Mouse (Mus musculus) liver, postnatal 0 days (tissue): Measurements from ENCODE around the gene Rtp3. TPM values are rescaled to one million over a fixed set of nuclear protein-coding genes. Genes with fewer than 3 reads are reported as not detected.

Experiments
- ATAC-seq: fragments of 200-750 bp; cut with Nextera tagmentation; 2 replicates; pipeline ENCODE4 v1.8.0; 2017; ENCODE audit warnings: mild to moderate bottlenecking, moderate library complexity
- DNase-seq: peaks from one replicate; pipeline ENCODE4 v3.0.0-alpha.2; 2016
- H3K27ac ChIP-seq: fragments of 300-500 bp; sonication (generic); 2 replicates; pipeline ENCODE4 v1.5.1; 2014; ENCODE audit warnings: antibody characterized with exemption, moderate library complexity, mild to moderate bottlenecking, low read depth
- H3K27me3 ChIP-seq: fragments of 300-500 bp; sonication (generic); 2 replicates; pipeline ENCODE4 v1.6.1; 2014; ENCODE audit warnings: low read length, control low read depth, mixed read lengths; ENCODE audit not compliant: insufficient read depth
- H3K36me3 ChIP-seq: fragments of 300-500 bp; sonication (generic); replicated peaks from 2 replicates; pipeline ENCODE4 v1.6.1; 2014; ENCODE audit warnings: mild to moderate bottlenecking, control low read depth, low read length, moderate library complexity, mixed read lengths; ENCODE audit not compliant: insufficient read depth
- H3K4me1 ChIP-seq: fragments of 300-500 bp; sonication (generic); 2 replicates; pipeline ENCODE4 v1.6.1; 2014; ENCODE audit warnings: antibody characterized with exemption, mild to moderate bottlenecking, control low read depth; ENCODE audit not compliant: insufficient read depth
- H3K4me2 ChIP-seq: fragments of 300-500 bp; sonication (generic); 2 replicates; pipeline ENCODE4 v1.6.1; 2014; ENCODE audit warnings: low read depth, mild to moderate bottlenecking, low read length, moderate library complexity, mixed read lengths
- H3K4me3 ChIP-seq: fragments of 300-500 bp; sonication (generic); 2 replicates; pipeline ENCODE4 v1.5.1; 2014; ENCODE audit warnings: low read depth, low read length
- H3K9ac ChIP-seq: fragments of 300-500 bp; sonication (generic); replicated peaks from 2 replicates; pipeline ENCODE4 v1.6.1; 2014; ENCODE audit warnings: mild to moderate bottlenecking, moderate library complexity
- H3K9me3 ChIP-seq: fragments of 300-500 bp; sonication (generic); 2 replicates; pipeline ENCODE4 v1.6.1; 2016; ENCODE audit warnings: mild to moderate bottlenecking, control low read depth, low read length, mixed read lengths
- CTCF ChIP-seq: sonication (generic); IDR thresholded peaks from 2 replicates; pipeline ENCODE4 v1.5.1; 2016; ENCODE audit warnings: antibody characterized with exemption, low read depth
- EP300 ChIP-seq: IDR thresholded peaks from 2 replicates; pipeline ENCODE4 v1.6.1; 2016; ENCODE audit warnings: antibody characterized with exemption, low read depth, mild to moderate bottlenecking
- WGBS: fragments of 180-500 bp; shearing (Covaris S2); extraction: QIAGEN DNeasy Blood & Tissue Kit; methylation state at CpG from one replicate; pipeline ENCODE4 v1.1.7; 2014; ENCODE audit not compliant: insufficient replicate concordance; 5-methylcytosine and 5-hydroxymethylcytosine counted together
- polyA plus RNA-seq: library from polyadenylated mRNA; unstranded; fragments of >200 nt; fragmentation: Nextera tagmentation; extraction: Ambion mirVana; gene quantifications from 2 replicates; pipeline ENCODE4 v1.2.1, GENCODE M21; 2015

The Rtp3 gene
- polyA plus RNA-seq, 1 experiment from 2014 or later = 11.6 TPM

DNA sequence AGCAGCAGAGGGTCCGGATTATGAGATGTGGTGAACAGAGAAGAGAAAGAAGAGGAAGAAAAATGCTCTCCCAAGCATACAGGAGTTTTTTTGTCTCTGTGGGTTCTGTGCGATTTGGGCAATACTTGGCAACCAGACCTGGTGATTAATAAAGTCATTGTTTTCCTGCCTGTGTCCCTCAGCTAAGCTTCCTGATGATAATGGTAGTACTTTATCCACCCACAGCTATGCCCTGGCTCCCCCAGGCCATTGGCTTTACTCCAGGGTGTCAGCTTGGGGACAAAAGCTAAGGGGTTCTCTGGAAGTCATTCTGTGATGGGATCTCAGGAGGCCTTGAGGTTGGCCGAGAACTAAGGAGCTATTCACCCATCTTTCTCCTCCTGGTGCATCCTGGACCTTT, 21.7 kb upstream of the Rtp3 start:
- Histone ChIP-seq H3K27me3 (no peaks in the 10 kb centered on the region), H3K27ac (no peak overlapping the region), H3K36me3 (no peaks in the 10 kb centered on the region), H3K9ac (no peak overlapping the region), H3K9me3 (no peaks in the 10 kb centered on the region), H3K4me3 (no peak overlapping the region), H3K4me1 (no peaks in the 10 kb centered on the region), H3K4me2 (no peak overlapping the region)
- no peak for DNase-seq
- TF ChIP-seq CTCF = no peak
- no peak for TF ChIP-seq EP300
- WGBS = 56% methylated on average over 3 of the region's 3 CpGs
- no peak for ATAC-seq

- no peaks in the 10 kb centered on the region for H3K9me3 ChIP-seq
- DNase-seq = no peak
- no peaks in the 10 kb centered on the region for H3K27me3 ChIP-seq
- H3K4me1 ChIP-seq = no peaks in the 10 kb centered on the region
- no peak overlapping the region for H3K9ac ChIP-seq
- 71% methylated on average over 9 of the region's 9 CpGs for WGBS
- no peak overlapping the region for H3K27ac ChIP-seq
- H3K4me2 ChIP-seq = no peak overlapping the region
- no peak overlapping the region for H3K4me3 ChIP-seq
- TF ChIP-seq CTCF (no peak), EP300 (no peak)
- H3K36me3 ChIP-seq = no peaks in the 10 kb centered on the region
- ATAC-seq = no peak
These were observed 21.2 kb upstream of the Rtp3 start for GRCm38 (mm10) chr9:111011550-111011949.

- Histone ChIP-seq H3K36me3 (no peaks in the 10 kb centered on the region), H3K4me1 (no peaks in the 10 kb centered on the region), H3K9ac (no peak overlapping the region), H3K9me3 (no peaks in the 10 kb centered on the region), H3K4me3 (no peak overlapping the region), H3K27me3 (no peaks in the 10 kb centered on the region), H3K27ac (no peak overlapping the region), H3K4me2 (no peak overlapping the region)
- DNase-seq (no peak), ATAC-seq (no peak)
- no peak for TF ChIP-seq EP300
- TF ChIP-seq CTCF = no peak
- WGBS = 62% methylated on average over 3 of the region's 3 CpGs
These were observed 19.4 kb upstream of the Rtp3 start for GRCm38 (mm10) chr9:111009763-111010162.

DNA sequence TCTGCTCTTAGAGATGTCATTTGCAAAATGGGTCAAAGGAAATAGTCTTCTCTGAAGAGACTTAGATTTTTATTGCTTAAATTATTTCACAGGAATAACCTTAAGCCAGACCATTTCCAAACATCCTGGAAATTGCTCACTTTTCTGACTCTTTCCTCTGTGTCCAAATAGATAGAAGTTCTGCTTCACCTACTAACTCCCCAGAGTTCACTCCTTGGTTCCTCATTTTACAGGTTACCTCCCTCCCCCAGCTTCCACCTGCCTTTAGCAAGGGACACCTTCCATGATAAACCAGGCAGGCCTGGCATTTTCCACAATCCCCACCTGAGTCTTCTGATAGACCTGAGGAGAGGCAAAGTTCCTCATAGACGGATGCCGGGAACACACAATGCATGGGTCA, 16.2 kb upstream of the Rtp3 start:
- Histone ChIP-seq H3K27me3 (no peaks in the 10 kb centered on the region), H3K9ac (no peak overlapping the region), H3K4me2 (no peak overlapping the region), H3K27ac (no peak overlapping the region), H3K9me3 (no peaks in the 10 kb centered on the region), H3K36me3 (no peaks in the 10 kb centered on the region), H3K4me1 (0 out of 2 replicates have a peak, but pooled peaks cover 2% of the 10 kb centered on the region), H3K4me3 (no peak overlapping the region)
- no peak for ATAC-seq
- TF ChIP-seq CTCF (no peak), EP300 (no peak)
- DNase-seq = no peak
- WGBS = 77% methylated on average over 2 of the region's 2 CpGs

GRCm38 (mm10) chr9:111003279-111003678, 12.9 kb upstream of the Rtp3 start:
- H3K36me3 ChIP-seq = no peaks in the 10 kb centered on the region
- WGBS = 65% methylated on average over 9 of the region's 9 CpGs
- H3K27ac ChIP-seq = no peak overlapping the region
- no peaks in the 10 kb centered on the region for H3K27me3 ChIP-seq
- peaks cover 6% of the 10 kb centered on the region for H3K4me1 ChIP-seq
- TF ChIP-seq EP300 (no peak), CTCF (no peak)
- DNase-seq (no peak), ATAC-seq (peak; percentile 47)
- H3K4me3 ChIP-seq = no peak overlapping the region
- H3K4me2 ChIP-seq = 0 out of 2 replicates have a peak overlapping the region, but pooled peaks have one; percentile 26
- no peak overlapping the region for H3K9ac ChIP-seq
- H3K9me3 ChIP-seq = no peaks in the 10 kb centered on the region

DNA sequence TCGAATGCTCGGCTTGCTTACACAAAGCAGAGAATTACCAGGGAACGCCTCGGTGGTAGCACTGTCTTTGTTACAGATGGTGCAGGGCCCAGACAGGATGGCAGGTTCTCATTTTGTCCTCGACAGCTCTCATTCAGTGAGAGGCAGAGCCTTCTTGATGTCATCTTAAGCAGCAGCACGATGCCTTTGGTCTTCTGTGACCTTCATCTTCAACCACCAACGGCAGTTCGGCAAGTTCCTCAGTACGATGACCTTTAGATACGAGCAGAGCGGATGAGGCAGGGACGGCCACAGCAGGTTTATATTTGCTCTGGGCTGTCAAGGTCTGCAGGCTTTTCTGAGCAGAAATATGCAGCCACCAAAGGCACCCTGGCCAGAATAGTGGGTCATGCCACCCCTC, 11.2 kb upstream of the Rtp3 start:
- H3K4me1 ChIP-seq = peaks cover 9% of the 10 kb centered on the region
- no peak overlapping the region for H3K9ac ChIP-seq
- TF ChIP-seq CTCF (no peak), EP300 (no peak)
- DNase-seq = no peak
- no peaks in the 10 kb centered on the region for H3K9me3 ChIP-seq
- H3K36me3 ChIP-seq = no peaks in the 10 kb centered on the region
- no peak overlapping the region for H3K4me2 ChIP-seq
- H3K27me3 ChIP-seq = no peaks in the 10 kb centered on the region
- no peak overlapping the region for H3K4me3 ChIP-seq
- ATAC-seq = no peak
- H3K27ac ChIP-seq = no peak overlapping the region
- WGBS = 73% methylated on average over 12 of the region's 12 CpGs

DNA sequence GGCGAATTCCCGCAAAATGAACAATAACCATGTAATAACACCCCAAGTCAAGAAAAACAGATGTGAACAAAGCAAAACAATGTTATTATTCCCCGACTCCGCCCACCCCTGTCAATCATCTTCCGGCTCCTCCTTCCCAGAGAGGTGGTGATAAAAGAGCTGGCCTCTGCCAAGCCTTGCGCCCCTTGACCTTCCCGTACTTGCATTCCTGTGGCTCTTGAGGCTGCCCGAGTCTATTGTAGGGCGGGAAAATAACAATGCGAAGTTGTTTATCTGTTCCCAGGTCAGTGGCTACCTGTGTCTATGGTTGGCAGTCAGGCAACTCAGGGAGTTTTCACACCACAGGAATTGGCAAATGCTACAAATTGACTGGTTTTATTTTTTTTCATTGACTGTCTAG, 9.5 kb upstream of the Rtp3 start:
- Histone ChIP-seq H3K36me3 (no peaks in the 10 kb centered on the region), H3K9me3 (no peaks in the 10 kb centered on the region), H3K4me2 (no peak overlapping the region), H3K4me3 (no peak overlapping the region), H3K9ac (no peak overlapping the region), H3K27ac (no peak overlapping the region), H3K27me3 (no peaks in the 10 kb centered on the region), H3K4me1 (peaks cover 11% of the 10 kb centered on the region)
- TF ChIP-seq EP300 (no peak), CTCF (no peak)
- DNase-seq = no peak
- WGBS = 64% methylated on average over 10 of the region's 10 CpGs
- no peak for ATAC-seq
